Mouse (Mus musculus) cortical plate, adult 2 months (tissue): ENCODE measurements around the gene Psme4.
"Not testable (repeated sequence)": the region's sequence is repeated elsewhere in the genome, so short reads cannot be mapped to it uniquely, and the experiment has no call there.

Source experiments
- CTCF ChIP-seq: fragments of 200-500 bp; IDR thresholded peaks from 2 replicates; pipeline ENCODE4 v1.5.1; 2011; ENCODE audit warnings: mild to moderate bottlenecking, control low read depth, low read length; ENCODE audit not compliant: insufficient read depth; ENCODE audit errors: extremely low read depth
- POLR2A ChIP-seq: fragments of 200-500 bp; IDR thresholded peaks from 2 replicates; pipeline ENCODE4 v1.6.1; 2011; ENCODE audit warnings: mild to moderate bottlenecking, low read length, control low read depth; ENCODE audit not compliant: insufficient read depth; ENCODE audit errors: extremely low read depth

DNA sequence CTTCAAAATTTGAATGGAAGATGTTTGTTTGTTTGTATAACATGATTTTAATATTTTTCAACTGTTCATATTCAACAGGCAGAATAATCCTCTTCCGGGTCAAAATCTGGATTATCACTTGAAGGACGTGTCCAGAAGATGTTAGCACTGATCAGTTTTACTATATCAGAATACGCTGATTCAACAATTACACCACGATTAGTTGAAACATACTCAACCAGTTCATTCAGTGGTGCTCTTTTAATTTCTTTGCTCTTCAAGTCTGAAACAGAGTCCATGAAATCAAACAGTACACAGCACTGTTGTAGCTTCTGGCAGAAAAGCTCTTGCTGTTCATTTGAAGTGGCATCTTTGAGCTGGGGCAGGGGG, 17.1 kb upstream of the Psme4 start:
- TF ChIP-seq CTCF, POLR2A: not testable (repeated sequence)
